Mouse (Mus musculus): ENCODE data around the gene Sephs2.

DNA sequence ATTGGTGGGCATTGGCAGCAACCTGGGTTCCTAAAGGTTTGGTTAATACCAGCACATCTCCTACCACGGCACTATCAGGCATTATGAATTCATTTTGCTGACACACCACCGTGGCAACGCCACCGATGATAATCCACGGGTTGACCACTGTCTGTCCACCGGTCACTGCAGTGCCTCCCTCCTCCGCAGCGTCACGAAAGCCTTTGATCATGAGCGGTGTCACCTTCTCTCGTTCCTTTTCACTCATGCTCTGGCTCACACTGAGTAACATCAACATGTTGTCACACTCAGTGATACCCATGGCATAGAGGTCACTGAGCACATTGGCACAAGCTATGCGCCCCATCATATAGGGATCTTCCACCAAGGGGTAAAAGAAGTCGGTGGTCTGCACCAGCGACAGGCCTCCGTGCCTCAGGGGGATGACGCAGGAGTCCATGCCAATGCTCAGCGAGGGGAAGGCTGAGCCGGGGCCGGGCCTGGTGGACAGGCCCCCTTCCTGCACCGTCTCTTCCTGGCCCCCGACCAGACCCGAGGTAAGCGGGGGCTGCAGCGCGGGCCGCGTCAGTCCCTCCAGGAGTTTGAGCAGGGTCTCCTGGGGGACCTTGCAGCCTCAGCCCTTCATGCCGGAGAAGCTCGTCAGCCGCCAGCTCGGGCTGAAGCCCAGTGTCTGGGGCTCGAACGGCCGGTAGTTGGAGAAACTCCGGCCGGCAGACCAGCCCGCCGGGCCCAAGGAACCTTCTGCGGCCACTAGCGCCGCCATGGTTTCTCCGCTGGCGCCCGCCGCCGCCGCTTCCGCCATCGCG, 534 bp downstream of the Sephs2 start:
- TF ChIP-seq CTCF (IDR thresholded peaks at IDR 0.05) (peak; percentile 11; the same call in 1 of the 2 replicates), POLR2A (IDR thresholded peaks at IDR 0.05; ENCODE audit: insufficient read depth, low read depth, low read length) (no peak)

Data from heart, adult 2 months (tissue).